Mouse (Mus musculus) layer of hippocampus, adult 18-20 months (tissue): ENCODE results near the gene Il4. TPM values are rescaled to one million over a fixed set of nuclear protein-coding genes. Genes with fewer than 3 reads are reported as not detected.

Source experiments
- DNase-seq, 2 experiments: peaks; one replicate each; pipeline ENCODE4 v3.0.0; 2022; ENCODE audit warnings: low spot score in 2 of 2
- total RNA-seq, 2 experiments: library from RNA; stranded (reverse); gene quantifications; 2 replicates each; pipeline ENCODE4 v1.2.3; 2021

Il4 gene
- total RNA-seq, 2 experiments from 2014 or later, result not detected

DNA sequence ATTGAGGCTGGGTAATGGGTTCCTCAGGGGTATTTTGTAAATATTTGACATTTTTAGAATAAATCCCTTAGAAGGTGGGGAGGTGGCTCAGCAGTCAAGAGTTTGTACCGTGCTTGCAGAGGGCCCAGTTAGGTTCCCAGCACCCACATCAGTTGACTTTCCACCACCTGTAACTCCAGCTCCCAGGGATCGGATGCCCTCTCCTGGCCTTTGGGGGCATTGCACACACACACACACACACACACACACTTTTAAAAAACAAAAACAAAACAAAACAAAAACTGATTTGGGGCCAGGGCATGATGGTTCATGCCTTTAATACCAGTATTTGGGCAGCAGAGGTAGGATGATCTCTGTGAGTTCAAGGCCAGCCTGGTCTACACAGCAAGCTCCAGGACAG is 5.7 kb upstream of the Il4 start:
- no peak for DNase-seq

DNA sequence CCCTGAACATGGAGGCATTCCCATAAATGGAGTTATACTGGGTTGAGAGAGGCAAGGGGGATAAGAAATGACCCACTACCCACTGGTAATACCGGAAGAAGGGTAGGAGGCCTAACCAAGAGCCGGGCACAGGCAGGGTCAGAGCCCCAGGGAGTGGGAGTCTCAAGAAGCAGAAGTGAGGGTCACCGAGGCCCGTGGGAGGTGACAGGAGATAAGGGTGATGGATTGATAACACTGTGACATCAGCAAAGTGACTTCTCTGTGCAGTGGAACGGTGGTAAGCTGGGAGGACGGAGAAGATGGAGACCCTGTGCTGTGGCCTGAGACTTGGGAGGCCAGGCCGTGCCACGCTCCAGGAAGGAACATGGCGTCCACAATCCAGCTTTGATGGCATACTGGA is 5.1 kb upstream of the Il4 start:
- DNase-seq, result no peak

DNA sequence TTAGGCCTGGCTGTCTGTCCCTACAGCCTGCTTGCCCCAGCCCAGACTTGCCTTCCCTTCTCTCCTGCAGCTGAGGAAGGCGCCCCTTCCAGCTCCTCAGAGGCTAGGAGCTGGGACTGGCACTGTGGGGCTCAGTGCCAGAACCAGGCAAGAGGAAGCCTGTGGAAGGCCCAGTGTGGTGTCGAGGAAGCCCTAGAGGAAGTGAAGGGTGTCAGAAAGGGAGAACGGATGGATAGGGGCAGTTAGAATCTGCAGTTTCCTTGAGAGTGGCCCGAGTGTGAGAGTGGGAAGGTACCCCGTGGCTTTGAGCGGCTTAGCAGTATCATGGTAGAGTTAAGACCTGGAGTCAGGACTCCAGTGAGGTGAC is 4.0 kb upstream of the Il4 start:
- no peak for DNase-seq

GRCm38 (mm10) chr11:53621582-53622439 is 3.3 kb upstream of the Il4 start:
- no peak for DNase-seq

DNA sequence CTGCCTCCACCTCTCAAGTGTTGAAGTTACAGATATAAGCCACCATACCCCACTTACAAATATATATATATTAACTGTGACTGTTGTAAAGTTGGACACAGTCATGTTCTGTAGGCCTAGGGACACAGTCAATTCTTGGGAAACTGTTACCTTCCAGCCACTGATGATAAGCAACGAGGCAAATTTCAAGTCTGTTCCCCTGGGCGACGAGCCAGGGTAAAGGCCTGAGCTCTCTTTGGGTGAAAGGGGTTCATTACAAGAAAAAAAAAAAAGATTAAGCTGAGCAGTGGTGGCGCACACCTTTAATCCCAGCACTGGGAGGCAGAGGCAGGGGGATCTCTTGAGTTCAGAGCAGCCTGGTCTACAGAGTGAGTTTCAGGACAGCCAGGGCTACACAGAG is 1.6 kb upstream of the Il4 start:
- DNase-seq, result no peak

GRCm38 (mm10) chr11:53619428-53619827 is 959 bp upstream of the Il4 start:
- DNase-seq, result no peak

- no peak for DNase-seq
These were observed 833 bp downstream of the Il4 start for GRCm38 (mm10) chr11:53617562-53618109.

DNA sequence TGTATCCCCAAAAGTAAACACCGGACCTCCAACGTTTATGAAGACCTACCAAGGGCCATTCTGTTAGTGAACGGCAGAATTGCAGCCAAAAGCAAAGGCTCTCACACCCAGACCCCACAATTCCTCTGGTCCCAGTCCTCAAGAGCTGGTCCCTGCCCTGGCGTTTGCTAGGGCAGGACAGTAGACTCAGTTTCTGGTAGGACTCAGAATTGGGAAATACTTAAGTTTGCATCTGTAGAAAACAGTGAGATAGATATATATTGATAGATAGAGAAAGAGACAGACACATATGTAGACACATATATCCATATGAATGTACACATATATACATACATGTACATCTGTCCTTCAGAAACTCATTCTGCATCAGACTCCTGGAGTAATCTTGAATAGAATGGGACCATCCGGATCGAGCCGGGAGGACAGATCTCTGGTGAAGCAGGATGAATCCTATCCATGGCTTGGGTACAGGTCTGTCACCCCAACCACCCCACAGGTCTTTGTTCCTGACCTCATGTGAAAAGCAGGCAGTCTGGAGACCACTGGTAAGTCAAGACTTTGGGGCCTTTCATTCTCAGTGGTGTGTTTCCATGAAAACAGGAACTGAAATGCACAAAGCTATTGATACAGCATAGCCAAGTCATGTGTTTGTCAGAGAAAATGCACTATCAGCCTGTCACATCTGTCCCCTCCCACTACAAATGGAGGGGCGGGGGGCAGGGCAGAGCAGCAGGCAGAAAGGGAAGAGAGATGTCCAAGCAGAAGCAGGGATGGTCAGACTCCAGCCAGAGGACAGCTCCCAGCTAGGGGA is 1.5 kb downstream of the Il4 start:
- DNase-seq, result no peak

DNA sequence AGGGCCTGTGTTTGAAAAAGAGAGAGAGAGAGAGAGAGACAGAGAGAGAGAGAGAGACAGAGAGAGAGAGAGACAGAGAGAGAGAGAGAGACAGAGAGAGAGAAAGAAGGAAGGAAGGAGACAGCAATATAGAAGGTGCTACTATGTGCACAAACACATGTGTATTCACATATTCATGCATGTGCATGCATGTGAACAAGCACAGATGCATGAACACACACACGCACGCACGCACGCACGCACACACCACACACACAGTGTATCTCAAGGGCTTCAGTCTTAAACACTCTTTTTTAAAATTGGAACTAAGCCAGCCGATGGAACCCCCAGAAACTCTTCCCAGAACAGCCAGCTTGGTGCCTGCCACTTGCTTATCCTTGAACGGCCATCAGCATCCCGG is 2.9 kb downstream of the Il4 start:
- no peak for DNase-seq

DNA sequence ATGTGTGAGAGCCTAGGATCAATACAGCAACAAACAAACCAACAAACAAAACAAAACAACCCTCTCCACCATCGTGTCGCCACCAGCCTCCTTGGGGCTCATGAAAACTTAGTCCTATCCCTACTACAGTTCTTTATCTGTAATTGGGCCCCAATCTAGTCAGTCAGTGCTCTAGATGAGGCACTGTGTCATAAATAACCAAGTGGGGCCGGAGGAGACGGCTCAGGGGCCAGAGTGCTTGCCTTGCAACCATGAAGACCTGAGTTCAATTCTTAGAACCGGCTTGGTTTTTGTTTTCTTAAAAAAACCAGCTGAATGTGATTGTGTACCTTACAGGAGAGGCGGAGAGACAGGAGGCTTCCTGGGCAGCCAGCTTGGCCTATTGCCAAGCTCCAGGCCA is 3.3 kb downstream of the Il4 start:
- DNase-seq, result no peak

DNA sequence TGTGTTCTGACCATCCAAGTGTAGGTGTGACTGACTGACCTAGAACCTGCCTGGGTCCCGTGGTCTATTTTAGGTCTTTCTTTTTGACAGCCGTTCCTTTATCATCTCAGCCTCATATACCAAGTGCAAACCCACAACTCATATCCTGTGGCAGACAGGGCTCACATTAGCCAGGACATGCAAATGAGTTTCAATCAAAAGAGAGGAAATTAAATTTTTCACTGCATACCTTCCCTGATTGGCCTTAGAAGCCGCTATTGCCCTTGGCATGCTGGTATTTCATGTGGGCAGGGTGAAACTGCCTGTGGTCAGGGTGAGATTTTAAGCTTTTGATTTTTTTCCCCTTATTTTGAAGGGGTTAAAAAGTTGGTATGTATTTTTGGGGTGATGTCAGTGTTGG is 8.8 kb downstream of the Il4 start:
- DNase-seq, result no peak

GRCm38 (mm10) chr11:53609231-53609630 is 9.2 kb downstream of the Il4 start:
- no peak for DNase-seq

- DNase-seq, result no peak
These were observed 12.9 kb downstream of the Il4 start for GRCm38 (mm10) chr11:53605609-53606008.

GRCm38 (mm10) chr11:53604983-53605382 is 13.5 kb downstream of the Il4 start:
- DNase-seq, result no peak

DNA sequence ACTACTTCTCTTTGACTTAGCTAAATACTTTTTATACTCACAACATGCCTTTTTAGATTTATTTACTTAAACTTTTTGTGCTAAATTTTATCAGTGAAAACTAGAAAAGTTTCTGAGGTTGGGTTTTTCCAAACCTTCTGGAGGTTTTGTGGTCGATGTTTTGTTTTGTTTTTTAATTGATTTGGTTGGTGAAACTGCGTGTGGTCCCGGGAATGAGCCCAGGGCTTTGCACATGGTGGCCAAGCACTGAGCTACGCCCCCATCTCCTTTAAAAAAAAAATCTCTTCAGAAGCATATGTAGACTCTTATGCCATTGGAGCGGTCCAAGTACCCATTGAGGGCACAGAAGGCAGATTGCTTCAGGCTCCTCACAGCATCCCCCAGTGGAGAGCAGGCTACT is 27.4 kb downstream of the Il4 start:
- no peak for DNase-seq

DNA sequence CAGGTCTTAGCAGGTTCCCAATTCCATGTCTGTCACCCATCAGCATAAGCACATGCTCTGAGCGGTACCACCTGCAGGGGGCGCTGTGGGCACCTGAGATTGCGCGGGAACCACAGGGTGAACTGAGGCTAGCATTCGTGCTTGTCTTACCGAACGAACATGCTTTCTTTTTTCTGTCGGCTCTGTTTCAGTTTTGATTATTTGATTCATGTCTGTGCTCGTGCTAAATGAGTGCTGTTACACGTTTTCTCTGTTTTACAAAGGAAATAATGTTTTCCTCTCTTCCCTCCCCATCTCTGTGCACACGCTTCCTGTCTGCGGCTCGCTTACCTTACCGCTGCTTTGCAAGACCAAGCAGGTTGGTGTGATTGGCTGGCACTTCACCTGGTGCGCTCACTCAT is 28.1 kb downstream of the Il4 start:
- DNase-seq, result peak; percentile 23 to 60

- no peak for DNase-seq
These were observed 30.2 kb downstream of the Il4 start for GRCm38 (mm10) chr11:53588279-53588678.

DNA sequence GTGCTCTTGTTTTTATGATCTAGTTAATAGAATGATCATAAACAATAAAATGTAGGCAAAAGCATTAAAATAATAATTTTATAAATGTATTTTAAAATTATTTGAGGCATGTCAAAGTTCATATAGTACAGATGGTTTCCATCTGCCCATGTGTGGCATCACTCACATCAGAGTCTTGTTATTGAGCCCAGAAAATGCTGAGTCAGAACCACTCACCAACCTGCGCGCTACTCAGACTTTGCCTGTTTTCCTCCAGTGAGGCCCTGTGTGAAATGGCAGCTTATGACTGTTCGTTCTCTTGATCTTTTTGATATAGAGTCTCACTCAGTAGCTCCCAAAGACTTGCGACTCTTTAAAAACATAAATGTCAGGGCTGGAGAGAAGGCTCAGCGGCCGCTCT is 33.0 kb downstream of the Il4 start:
- no peak for DNase-seq

- peak in 1 of 2 experiments; percentile 51 for DNase-seq
These were observed 33.6 kb downstream of the Il4 start for GRCm38 (mm10) chr11:53584849-53585248.

DNA sequence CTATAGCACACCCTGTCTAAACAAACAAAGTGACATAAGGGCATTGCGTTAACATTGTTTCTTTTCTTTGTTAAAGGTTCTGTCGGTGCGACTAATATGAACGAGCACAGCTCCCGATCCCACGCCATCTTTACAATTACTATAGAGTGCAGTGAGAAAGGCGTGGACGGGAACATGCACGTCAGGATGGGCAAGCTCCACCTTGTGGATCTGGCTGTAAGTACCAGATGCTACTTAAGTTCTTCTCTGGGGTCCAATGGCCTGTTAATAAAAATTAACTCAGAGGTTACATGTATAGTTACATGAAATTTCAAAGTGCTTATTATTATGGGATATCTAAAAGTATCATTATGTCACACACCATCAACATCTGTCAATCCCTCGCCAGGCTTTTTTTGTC is 35.3 kb downstream of the Il4 start:
- no peak for DNase-seq

- no peak for DNase-seq
These were observed 37.9 kb downstream of the Il4 start for GRCm38 (mm10) chr11:53580562-53580961.
